Mouse (Mus musculus): ENCODE measurements around the gene Fbxo44. TPM values are rescaled to one million over a fixed set of nuclear protein-coding genes. Genes with fewer than 3 reads are reported as not detected.

Fbxo44 gene
- 2.1 TPM for polyA plus RNA-seq (2015; fragmentation: Illumina TruSeq; extraction: RNeasy Lipid Tissue Mini Kit (QIAGEN cat#74804); ENCODE audit: insufficient read depth, low replicate concordance)

DNA sequence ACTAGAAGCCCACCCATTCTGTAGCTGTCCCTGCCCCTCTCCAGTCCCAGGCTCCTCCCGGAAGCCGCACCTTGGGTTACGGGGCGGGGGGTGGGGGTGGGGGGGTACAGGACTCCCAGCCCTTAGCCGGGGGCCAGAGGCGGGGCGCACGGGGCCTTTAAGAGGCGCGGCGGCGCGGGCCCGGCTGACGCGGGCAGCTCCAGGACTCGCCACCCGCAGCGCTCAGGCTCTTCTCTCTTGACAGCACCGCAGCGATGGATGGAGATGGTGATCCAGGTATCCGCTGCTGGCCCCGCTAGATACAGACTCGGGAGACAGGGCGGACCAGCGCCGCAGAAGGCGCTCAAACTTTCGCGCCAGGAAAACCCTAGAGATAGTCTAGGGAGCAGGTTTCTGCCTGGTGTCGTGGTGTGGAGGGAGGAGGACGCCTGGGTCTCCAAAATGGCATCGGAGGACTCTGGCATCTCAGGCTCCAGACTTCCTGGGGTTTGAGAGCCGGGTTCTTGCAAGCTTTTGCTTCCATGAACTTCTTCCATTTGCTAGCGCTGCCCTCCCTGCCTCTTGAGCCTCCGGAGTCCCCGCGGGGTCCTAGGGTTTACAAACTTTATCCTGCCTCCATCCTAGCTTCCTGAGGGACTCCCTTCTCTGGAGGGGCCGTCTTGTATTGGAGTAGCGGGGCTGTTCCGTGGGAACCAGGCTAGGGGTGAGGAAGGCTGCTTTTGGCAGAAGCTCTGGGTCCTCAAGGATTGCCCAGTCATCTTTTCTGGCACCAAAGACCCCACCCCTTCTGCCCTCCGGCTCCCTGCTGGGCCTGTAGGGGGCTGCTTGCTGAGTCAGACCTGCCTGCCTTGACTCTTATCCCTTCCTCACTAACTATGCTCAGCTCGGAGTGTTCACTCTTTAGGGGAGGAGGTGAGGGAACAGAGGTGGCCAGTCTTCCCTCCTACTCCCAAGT, at the start of gene Fbxo44, which contains the start of gene Fbxo2:
Gene Fbxo44, minus strand, starts transcription at position 47 of the 955 bp plus-strand sequence.
Gene Fbxo2, plus strand, starts transcription at position 186 of the 955 bp plus-strand sequence.

DNA sequence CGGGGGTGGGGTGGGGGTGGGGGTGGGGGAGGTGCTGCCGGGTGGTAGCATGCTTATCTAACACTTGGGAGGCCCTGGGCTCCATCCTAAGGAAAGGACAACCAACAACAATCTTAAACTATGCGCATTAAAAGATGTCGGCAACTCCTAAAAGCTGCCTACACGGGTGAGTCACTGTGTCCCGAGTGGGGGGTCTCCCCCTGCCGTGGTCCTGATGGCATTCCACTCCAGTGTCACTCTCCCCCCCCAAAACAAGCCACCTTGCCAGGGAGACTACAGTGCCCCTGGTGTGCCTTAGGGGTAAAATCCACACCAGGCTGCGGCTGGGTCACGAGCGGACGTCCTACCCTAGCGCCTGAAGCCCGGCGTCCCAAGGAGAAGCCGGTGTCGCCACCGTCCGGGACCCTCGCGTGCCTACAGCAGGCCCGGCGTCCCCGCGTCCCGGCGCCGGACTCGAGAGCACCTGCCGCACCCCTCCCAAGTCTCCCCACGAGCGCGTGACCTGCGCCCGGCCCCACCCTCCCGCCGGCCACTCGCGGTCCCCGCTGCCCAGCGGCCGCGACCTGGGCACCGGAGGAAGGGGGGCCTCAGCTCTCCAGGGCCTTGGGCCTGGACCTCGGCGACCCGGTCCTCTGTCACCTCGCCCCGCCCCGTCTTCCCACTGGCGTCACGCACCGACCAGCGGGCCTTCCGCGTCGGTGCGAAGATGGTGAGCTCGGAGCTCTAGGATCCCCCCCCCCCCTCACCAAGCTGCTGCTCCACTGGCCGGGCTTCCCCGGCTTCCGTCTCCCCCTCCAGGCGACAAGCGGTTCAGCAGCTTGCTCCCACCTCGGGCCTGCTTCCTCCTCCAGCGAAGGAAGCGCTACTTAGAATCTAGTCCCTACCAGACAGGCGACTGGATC, 8.8 kb downstream of the Fbxo44 start, which contains the start of gene Fbxo6:
Gene Fbxo6, minus strand, starts transcription at position 874 of the 902 bp plus-strand sequence.

GRCm38 (mm10) chr4:148130561-148131413, 29.5 kb downstream of the Fbxo44 start, which contains the start of gene Draxin:
Gene Draxin, minus strand, starts transcription at chr4:148130698.

GRCm38 (mm10) chr4:148130133-148130532, 30.1 kb downstream of the Fbxo44 start, which contains the start of gene Mad2l2:
Gene Mad2l2, plus strand, starts transcription at chr4:148130384.

Other genes with a start within 250 kb of the Fbxo44 start
- 8.6 TPM for gene Plod1, start 223.7 kb downstream of the Fbxo44 start, polyA plus RNA-seq (2015; fragmentation: Illumina TruSeq; extraction: RNeasy Lipid Tissue Mini Kit (QIAGEN cat#74804); ENCODE audit: insufficient read depth, low replicate concordance)
- gene 2510039O18Rik, start 219.6 kb downstream of the Fbxo44 start, polyA plus RNA-seq (2015; fragmentation: Illumina TruSeq; extraction: RNeasy Lipid Tissue Mini Kit (QIAGEN cat#74804); ENCODE audit: insufficient read depth, low replicate concordance), result 15.4 TPM
- gene Nppb, start 174.7 kb downstream of the Fbxo44 start, polyA plus RNA-seq (2015; fragmentation: Illumina TruSeq; extraction: RNeasy Lipid Tissue Mini Kit (QIAGEN cat#74804); ENCODE audit: insufficient read depth, low replicate concordance), result not detected
- not detected for gene Nppa, start 159.8 kb downstream of the Fbxo44 start, polyA plus RNA-seq (2015; fragmentation: Illumina TruSeq; extraction: RNeasy Lipid Tissue Mini Kit (QIAGEN cat#74804); ENCODE audit: insufficient read depth, low replicate concordance)
- gene Clcn6, start 121.7 kb downstream of the Fbxo44 start, polyA plus RNA-seq (2015; fragmentation: Illumina TruSeq; extraction: RNeasy Lipid Tissue Mini Kit (QIAGEN cat#74804); ENCODE audit: insufficient read depth, low replicate concordance), result 14.1 TPM
- gene Mthfr, start 121.4 kb downstream of the Fbxo44 start, polyA plus RNA-seq (2015; fragmentation: Illumina TruSeq; extraction: RNeasy Lipid Tissue Mini Kit (QIAGEN cat#74804); ENCODE audit: insufficient read depth, low replicate concordance), result 11.6 TPM
- 13.4 TPM for gene Agtrap, start 72.5 kb downstream of the Fbxo44 start, polyA plus RNA-seq (2015; fragmentation: Illumina TruSeq; extraction: RNeasy Lipid Tissue Mini Kit (QIAGEN cat#74804); ENCODE audit: insufficient read depth, low replicate concordance)
- 16.3 TPM for gene Mad2l2, start 30.1 kb downstream of the Fbxo44 start, polyA plus RNA-seq (2015; fragmentation: Illumina TruSeq; extraction: RNeasy Lipid Tissue Mini Kit (QIAGEN cat#74804); ENCODE audit: insufficient read depth, low replicate concordance)
- 2.5 TPM for gene Draxin, start 29.8 kb downstream of the Fbxo44 start, polyA plus RNA-seq (2015; fragmentation: Illumina TruSeq; extraction: RNeasy Lipid Tissue Mini Kit (QIAGEN cat#74804); ENCODE audit: insufficient read depth, low replicate concordance)
- 15.7 TPM for gene Fbxo6, start 8.3 kb downstream of the Fbxo44 start, polyA plus RNA-seq (2015; fragmentation: Illumina TruSeq; extraction: RNeasy Lipid Tissue Mini Kit (QIAGEN cat#74804); ENCODE audit: insufficient read depth, low replicate concordance)
- not detected for gene Fbxo2, start 139 bp upstream of the Fbxo44 start, polyA plus RNA-seq (2015; fragmentation: Illumina TruSeq; extraction: RNeasy Lipid Tissue Mini Kit (QIAGEN cat#74804); ENCODE audit: insufficient read depth, low replicate concordance)
- gene Disp3, start 127.5 kb upstream of the Fbxo44 start, polyA plus RNA-seq (2015; fragmentation: Illumina TruSeq; extraction: RNeasy Lipid Tissue Mini Kit (QIAGEN cat#74804); ENCODE audit: insufficient read depth, low replicate concordance), result not detected